Mouse (Mus musculus) heart, embryonic 14.5 days (tissue): Measurements from ENCODE around the gene Gga2. TPM values are rescaled to one million over a fixed set of nuclear protein-coding genes. Genes with fewer than 3 reads are reported as not detected.

Experiments
- ATAC-seq: fragments of 200-750 bp; cut with Nextera tagmentation; 2 replicates; pipeline ENCODE4 v1.8.0; 2017; ENCODE audit warnings: low read depth, moderate TSS enrichment; ENCODE audit not compliant: insufficient number of reproducible peaks, insufficient read depth, low FRiP score
- H3K27ac ChIP-seq, 2 experiments: fragments of 200-500 bp in 1 of 2; fragments of 300-500 bp in 1 of 2; sonication (generic) in 1 of 2; replicated peaks in 1 of 2; 2 replicates each; pipeline ENCODE4 v1.5.1; 2012 to 2014; ENCODE audit warnings: low read depth in 2 of 2, low read length in 2 of 2, control low read depth in 1 of 2, mild to moderate bottlenecking in 1 of 2, mixed read lengths in 1 of 2; ENCODE audit not compliant: control insufficient read depth in 1 of 2, insufficient read depth in 1 of 2
- H3K27me3 ChIP-seq: fragments of 300-500 bp; sonication (generic); 2 replicates; pipeline ENCODE4 v1.6.1; 2014; ENCODE audit warnings: mild to moderate bottlenecking, low read length, control low read depth; ENCODE audit not compliant: control insufficient read depth, insufficient read depth
- H3K36me3 ChIP-seq: fragments of 300-500 bp; sonication (generic); 2 replicates; pipeline ENCODE4 v1.6.1; 2014; ENCODE audit warnings: mild to moderate bottlenecking, control low read depth, low read length, mixed read lengths; ENCODE audit not compliant: control insufficient read depth, insufficient read depth
- H3K4me1 ChIP-seq, 2 experiments: fragments of 200-500 bp in 1 of 2; fragments of 300-500 bp in 1 of 2; sonication (generic) in 1 of 2; 2 replicates each; pipeline ENCODE4 v1.6.1; 2012 to 2014; ENCODE audit warnings: low read length in 2 of 2, control low read depth in 1 of 2, mixed read lengths in 1 of 2; ENCODE audit not compliant: control insufficient read depth in 2 of 2, insufficient read depth in 2 of 2
- H3K4me2 ChIP-seq: fragments of 300-500 bp; sonication (generic); 2 replicates; pipeline ENCODE4 v1.6.1; 2014; ENCODE audit warnings: mild to moderate bottlenecking, low read length
- H3K4me3 ChIP-seq, 2 experiments: fragments of 200-500 bp in 1 of 2; fragments of 300-500 bp in 1 of 2; sonication (generic) in 1 of 2; 2 replicates each; pipeline ENCODE4 v1.5.1; 2012 to 2014; ENCODE audit warnings: low read length in 2 of 2, mild to moderate bottlenecking in 2 of 2, control low read depth in 1 of 2, low read depth in 1 of 2, moderate library complexity in 1 of 2; ENCODE audit not compliant: control insufficient read depth in 1 of 2, insufficient read depth in 1 of 2
- H3K9ac ChIP-seq: fragments of 300-500 bp; sonication (generic); 2 replicates; pipeline ENCODE4 v1.6.1; 2014; ENCODE audit warnings: mild to moderate bottlenecking, low read length
- H3K9me3 ChIP-seq: fragments of 300-500 bp; sonication (generic); 2 replicates; pipeline ENCODE4 v1.6.1; 2016; ENCODE audit warnings: low read length, control low read depth; ENCODE audit not compliant: control insufficient read depth
- WGBS: fragments of 180-500 bp; shearing (Covaris S2); extraction: QIAGEN DNeasy Blood & Tissue Kit; methylation state at CpG from one replicate; pipeline ENCODE4 v1.1.7; 2014; 5-methylcytosine and 5-hydroxymethylcytosine counted together
- polyA plus RNA-seq: library from polyadenylated mRNA; unstranded; fragments of >200 nt; fragmentation: Nextera tagmentation; extraction: Ambion mirVana; gene quantifications from 2 replicates; pipeline ENCODE4 v1.2.1, GENCODE M21; 2014

The Gga2 gene
- 66.3 and 77.8 TPM in 2 replicates for polyA plus RNA-seq

DNA sequence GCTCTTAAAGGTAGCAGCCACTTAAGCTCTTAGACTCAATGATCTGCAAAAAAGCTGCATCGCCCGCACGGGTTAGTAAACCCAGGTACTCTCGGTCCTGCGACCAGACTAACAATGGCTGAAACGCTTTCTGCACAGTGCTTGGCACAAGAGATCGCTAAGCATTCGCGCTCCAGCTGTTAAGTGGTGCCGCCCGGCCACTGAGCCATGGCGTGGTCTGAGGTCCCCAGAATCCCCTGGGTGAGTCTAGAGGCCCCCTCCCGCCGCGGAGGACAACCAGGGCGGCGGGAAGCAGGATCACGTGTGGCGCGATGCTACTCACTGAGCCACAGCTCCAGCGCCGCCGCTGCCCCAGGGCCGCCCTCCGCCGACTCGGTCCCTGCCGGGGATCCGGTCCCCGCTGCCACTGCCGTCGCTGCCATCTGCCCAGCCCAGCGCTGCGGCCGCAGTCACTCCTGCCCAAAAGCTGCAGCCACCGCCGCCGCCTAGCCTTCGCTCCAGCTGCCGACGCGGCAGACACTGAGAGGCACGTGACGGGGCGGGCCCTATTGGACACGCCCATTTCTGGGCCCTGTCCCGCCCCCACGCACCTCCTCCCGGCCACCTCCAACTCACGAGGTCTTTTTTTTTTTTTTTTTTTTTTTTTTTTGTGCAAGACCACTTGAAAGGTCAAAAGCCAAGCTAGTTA lies at the start of gene Gga2:
Gene Gga2, minus strand, starts transcription at position 556 of the 688 bp plus-strand sequence.
- H3K4me1 ChIP-seq, result peaks cover 13 to 28% of the 10 kb centered on the region in 2 experiments
- 0 out of 2 replicates have a peak, but pooled peaks cover 4% of the 10 kb centered on the region for H3K36me3 ChIP-seq
- peak within 1 kb of the TSS; percentile 79 for H3K4me2 ChIP-seq
- peak within 1 kb of the TSS; percentile 72 to 95 for H3K4me3 ChIP-seq
- H3K27ac ChIP-seq, result peak within 1 kb of the TSS; percentile 86 to 92
- H3K27me3 ChIP-seq, result no peaks in the 10 kb centered on the region
- peak; percentile 84 for ATAC-seq
- WGBS, result under 1% methylated on average over 50 of the region's 50 CpGs
- no peaks in the 10 kb centered on the region for H3K9me3 ChIP-seq
- H3K9ac ChIP-seq, result peak within 1 kb of the TSS; percentile 86

DNA sequence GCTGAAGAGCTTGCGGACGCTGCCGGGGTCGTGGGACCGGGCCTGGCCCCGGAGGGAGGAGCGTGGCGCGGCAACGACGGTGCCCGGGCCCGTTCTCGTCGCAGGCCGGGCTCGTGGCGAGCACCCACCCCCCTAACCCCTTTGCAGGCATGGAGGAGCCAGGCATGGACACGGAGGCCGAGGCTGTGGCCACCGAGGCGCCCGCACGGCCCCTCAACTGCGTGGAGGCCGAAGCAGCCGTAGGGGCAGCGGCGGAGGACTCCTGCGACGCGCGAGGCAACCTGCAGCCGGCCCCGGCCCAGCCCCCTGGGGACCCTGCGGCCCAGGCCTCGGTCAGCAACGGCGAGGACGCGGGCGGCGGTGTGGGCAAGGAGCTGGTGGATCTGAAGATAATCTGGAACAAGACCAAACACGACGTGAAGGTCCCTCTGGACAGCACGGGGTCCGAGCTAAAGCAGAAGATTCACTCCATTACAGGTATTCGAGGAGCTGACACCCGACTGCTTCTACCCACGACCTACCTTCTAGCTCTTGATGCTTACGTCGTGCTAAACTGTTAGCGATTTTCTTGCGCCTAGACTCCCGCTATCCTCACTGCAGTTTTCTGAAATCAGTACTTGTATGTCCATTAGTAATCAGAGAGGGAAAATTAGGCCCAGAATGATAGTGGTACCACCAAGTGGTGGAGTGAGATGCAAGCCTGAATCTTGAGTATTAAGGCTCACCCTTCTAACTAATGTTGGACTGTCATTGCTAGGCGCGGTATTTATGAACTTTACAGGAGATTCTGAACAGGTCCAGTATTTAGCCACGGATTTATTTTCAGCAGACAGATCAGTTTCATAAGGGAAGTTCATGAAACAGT lies 46.7 kb upstream of the Gga2 start:
- Histone ChIP-seq H3K27ac (peak overlapping the region; percentile 63 to 96), H3K9me3 (no peaks in the 10 kb centered on the region), H3K4me3 (peak overlapping the region; percentile 81 to 99), H3K4me1 (peaks cover 0 to 32% of the 10 kb centered on the region in 2 experiments; a peak in 2 of 4 replicates), H3K36me3 (peaks cover 46% of the 10 kb centered on the region), H3K9ac (peak overlapping the region; percentile 98), H3K4me2 (peak overlapping the region; percentile 87), H3K27me3 (no peaks in the 10 kb centered on the region)
- whole genome bisulfite sequencing, result 1% methylated on average over 52 of the region's 58 CpGs
- ATAC-seq, result peak; percentile 7; the same call in 1 of the 2 replicates

DNA sequence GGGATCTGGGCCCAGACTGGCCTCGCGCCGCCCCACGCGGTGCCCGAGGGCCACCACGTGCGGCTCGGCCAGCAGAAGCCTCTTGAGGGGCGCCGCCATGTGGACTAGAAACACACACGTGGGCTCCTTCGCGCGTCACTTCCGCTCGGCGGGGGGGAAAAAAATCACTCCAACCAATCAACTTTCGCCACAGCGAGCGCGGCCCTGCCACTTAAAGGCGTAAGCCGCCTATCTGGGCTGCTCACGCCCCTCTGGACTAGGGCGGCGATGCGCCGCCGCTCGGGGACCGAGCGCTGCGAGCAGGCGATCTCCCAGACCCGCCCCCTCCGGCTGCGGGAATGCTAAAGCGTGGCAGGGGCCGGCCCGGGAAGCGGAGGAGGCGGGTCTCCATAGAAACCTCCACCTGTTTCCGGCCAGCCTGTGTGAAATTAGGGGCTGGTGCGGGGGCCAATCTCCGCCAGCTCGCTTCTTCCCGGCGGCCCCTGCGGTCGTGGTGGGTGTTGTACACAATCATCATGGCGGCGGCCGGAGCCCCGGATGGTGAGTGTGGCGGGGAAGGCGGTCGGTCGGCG lies 46.0 kb upstream of the Gga2 start, which contains the start of the genes Ubfd1 and Ears2:
Gene Ubfd1, plus strand, starts transcription at position 231 of the 572 bp plus-strand sequence.
Gene Ears2, minus strand, starts transcription at position 319 of the 572 bp plus-strand sequence.
- peak; percentile 99 for ATAC-seq
- under 1% methylated on average over 59 of the region's 60 CpGs for WGBS

DNA sequence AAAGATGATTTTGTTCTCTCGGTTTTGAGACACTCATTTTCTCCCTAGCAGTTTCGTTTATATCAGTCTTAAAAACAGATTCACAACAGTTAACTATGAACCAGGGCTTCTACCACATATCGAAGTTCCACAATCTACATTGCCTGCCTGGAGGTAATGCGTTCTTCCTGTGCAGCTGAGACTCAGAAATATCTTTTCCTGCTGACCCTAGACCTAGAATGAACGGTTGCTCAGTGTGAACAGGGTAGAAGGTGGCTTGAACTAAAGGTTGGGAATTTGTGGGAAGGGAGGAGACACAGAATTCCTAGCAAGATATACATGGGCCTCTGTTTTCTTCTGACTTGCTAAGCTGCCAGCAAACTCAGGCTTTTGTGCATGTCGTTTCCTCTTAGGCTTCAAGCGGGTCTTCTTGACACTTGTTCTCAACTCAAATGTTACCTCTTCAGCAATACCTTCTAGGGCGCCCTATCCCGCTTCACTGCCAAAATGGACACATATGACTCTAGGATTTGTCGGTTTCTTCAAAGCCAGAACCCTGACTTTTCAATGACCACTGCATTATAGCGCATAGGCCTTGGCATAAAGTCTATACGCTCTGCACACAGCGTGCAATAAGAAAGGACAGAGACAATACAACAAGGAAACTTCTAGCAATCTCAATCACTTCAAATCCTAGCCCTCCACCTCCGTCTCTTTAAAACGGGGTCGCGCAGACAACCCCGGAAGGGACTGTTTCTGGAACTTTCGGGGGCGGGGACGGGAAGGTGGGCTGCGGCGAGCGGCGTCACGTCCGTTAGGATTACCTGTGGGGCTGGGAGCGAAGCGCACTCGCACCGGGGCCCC lies 45.3 kb upstream of the Gga2 start:
- no peak; the same call in 1 of the 2 replicates for ATAC-seq
- Histone ChIP-seq H3K9ac (peak overlapping the region; percentile 98), H3K36me3 (peaks cover 46% of the 10 kb centered on the region), H3K9me3 (no peaks in the 10 kb centered on the region), H3K4me1 (peaks cover 0 to 32% of the 10 kb centered on the region in 2 experiments; a peak in 2 of 4 replicates), H3K27me3 (no peaks in the 10 kb centered on the region), H3K4me2 (peak overlapping the region; percentile 87), H3K4me3 (peak overlapping the region; percentile 81 to 99), H3K27ac (peak overlapping the region; percentile 95 to 96)
- 14% methylated on average over 31 of the region's 31 CpGs for WGBS

More for the DNA sequence above, 46.0 kb upstream of the Gga2 start, which contains the start of the genes Ubfd1 and Ears2:
- H3K9me3 ChIP-seq, result no peaks in the 10 kb centered on the region
- H3K9ac ChIP-seq, result peak within 1 kb of the TSS; percentile 98
- H3K27me3 ChIP-seq, result no peaks in the 10 kb centered on the region
- H3K4me3 ChIP-seq, result peak within 1 kb of the TSS; percentile 81 to 99
- peaks cover 46% of the 10 kb centered on the region for H3K36me3 ChIP-seq
- H3K4me1 ChIP-seq, result peaks cover 0 to 32% of the 10 kb centered on the region in 2 experiments; a peak in 2 of 4 replicates
- H3K4me2 ChIP-seq, result peak within 1 kb of the TSS; percentile 87
- peak within 1 kb of the TSS; percentile 95 to 96 for H3K27ac ChIP-seq

DNA sequence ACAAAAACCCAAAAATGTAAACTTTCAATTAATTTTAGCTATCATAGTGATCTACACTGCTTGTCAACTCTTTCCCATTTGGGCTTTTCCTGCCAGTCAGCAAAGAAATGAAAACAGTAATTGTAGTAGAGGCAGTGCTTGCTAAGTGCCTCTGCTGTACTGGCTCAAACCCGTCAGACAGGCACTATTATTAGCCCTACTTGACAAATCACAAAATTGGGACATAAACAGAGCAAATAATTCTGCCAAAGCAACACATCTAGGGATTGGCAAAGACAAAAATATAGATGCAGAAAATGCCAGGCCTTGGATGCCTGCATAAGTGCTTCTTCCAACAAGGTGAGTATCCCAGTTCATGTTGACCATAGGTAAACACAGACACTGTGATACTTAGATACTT lies 44.6 kb upstream of the Gga2 start:
- Histone ChIP-seq H3K4me1 (peaks cover 0 to 32% of the 10 kb centered on the region in 2 experiments; a peak in 2 of 4 replicates), H3K27ac (peak overlapping the region in 1 of 2 experiments; percentile 96; a peak in 2 of 4 replicates), H3K27me3 (no peaks in the 10 kb centered on the region), H3K36me3 (peaks cover 45% of the 10 kb centered on the region), H3K4me3 (peak overlapping the region in 1 of 2 experiments; percentile 99; a peak in 1 of 4 replicates), H3K9ac (peak overlapping the region; percentile 98), H3K4me2 (peak overlapping the region; percentile 87), H3K9me3 (no peaks in the 10 kb centered on the region)
- WGBS, result 22% methylated on average over 1 of the region's 1 CpGs
- no peak for ATAC-seq

DNA sequence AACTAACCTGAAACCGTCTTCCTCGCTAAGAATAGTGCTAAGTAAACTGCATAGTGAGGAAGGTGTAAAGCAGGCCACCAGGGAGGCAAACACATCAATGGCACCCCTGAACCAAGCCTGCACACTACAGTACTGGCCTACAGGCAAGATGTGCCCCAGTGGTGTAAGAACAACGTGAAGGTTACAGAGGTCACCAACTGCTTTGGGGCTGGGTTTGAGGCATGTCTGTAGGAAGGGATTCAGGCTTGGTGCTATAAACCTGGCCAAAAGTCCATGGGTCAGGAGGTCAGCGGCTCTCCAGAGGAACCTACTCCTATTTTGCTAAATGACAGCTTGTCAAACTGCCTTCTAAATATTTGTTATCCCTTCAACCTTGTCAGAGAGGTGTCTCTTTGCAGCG lies 35.6 kb upstream of the Gga2 start:
- no peaks in the 10 kb centered on the region for H3K4me1 ChIP-seq
- H3K27ac ChIP-seq, result no peak overlapping the region
- H3K4me3 ChIP-seq, result no peak overlapping the region
- 84% methylated on average over 5 of the region's 5 CpGs for WGBS
- no peak overlapping the region for H3K4me2 ChIP-seq
- H3K27me3 ChIP-seq, result no peaks in the 10 kb centered on the region
- H3K36me3 ChIP-seq, result peaks cover 63% of the 10 kb centered on the region
- no peaks in the 10 kb centered on the region for H3K9me3 ChIP-seq
- H3K9ac ChIP-seq, result no peak overlapping the region
- no peak for ATAC-seq
